Mouse (Mus musculus) liver, adult 2 months (tissue): ENCODE results near the gene Gps1. TPM values are rescaled to one million over a fixed set of nuclear protein-coding genes. Genes with fewer than 3 reads are reported as not detected.
"Not testable (repeated sequence)": the region's sequence is repeated elsewhere in the genome, so short reads cannot be mapped to it uniquely, and the experiment has no call there.

ENCODE experiments used
- DNase-seq: peaks from one replicate; pipeline ENCODE4 v3.0.0-alpha.2; 2011; ENCODE audit warnings: low read depth, low spot score; ENCODE audit errors: extremely low read depth
- H3K27ac ChIP-seq: fragments of 200-500 bp; replicated peaks from 2 replicates; pipeline ENCODE4 v1.5.1; 2012; ENCODE audit warnings: low read depth, mild to moderate bottlenecking, control low read depth, inconsistent platforms, low read length; ENCODE audit not compliant: insufficient read depth
- H3K27me3 ChIP-seq: fragments of 200-500 bp; 2 replicates; pipeline ENCODE4 v1.6.1; 2012; ENCODE audit warnings: mild to moderate bottlenecking, moderate library complexity, low read length, inconsistent platforms; ENCODE audit not compliant: control insufficient read depth, insufficient read depth
- H3K36me3 ChIP-seq: fragments of 200-500 bp; 2 replicates; pipeline ENCODE4 v1.6.1; 2012; ENCODE audit warnings: low read length, inconsistent platforms; ENCODE audit not compliant: control insufficient read depth, insufficient read depth
- H3K4me1 ChIP-seq: fragments of 200-500 bp; 2 replicates; pipeline ENCODE4 v1.6.1; 2011; ENCODE audit warnings: low read length; ENCODE audit not compliant: control insufficient read depth, insufficient read depth
- H3K4me3 ChIP-seq: fragments of 200-500 bp; 2 replicates; pipeline ENCODE4 v1.5.1; 2011; ENCODE audit warnings: low read depth, mild to moderate bottlenecking, control low read depth, low read length, moderate library complexity; ENCODE audit not compliant: insufficient read depth
- H3K79me2 ChIP-seq: fragments of 200-500 bp; 2 replicates; pipeline ENCODE4 v1.6.1; 2012; ENCODE audit warnings: inconsistent platforms, mild to moderate bottlenecking, low read length, moderate library complexity; ENCODE audit not compliant: control insufficient read depth, insufficient read depth
- H3K9ac ChIP-seq: fragments of 200-500 bp; 2 replicates; pipeline ENCODE4 v1.6.1; 2012; ENCODE audit warnings: low read depth, mild to moderate bottlenecking, control low read depth, inconsistent platforms, low read length
- CTCF ChIP-seq: fragments of 200-500 bp; IDR thresholded peaks from 2 replicates; pipeline ENCODE4 v1.5.1; 2011; ENCODE audit warnings: low read depth, low read length, control low read depth
- POLR2A ChIP-seq: fragments of 200-500 bp; IDR thresholded peaks from 2 replicates; pipeline ENCODE4 v1.6.1; 2011; ENCODE audit warnings: low read length, control low read depth; ENCODE audit not compliant: insufficient read depth; ENCODE audit errors: extremely low read depth
- WGBS: fragments of 180-500 bp; shearing (Covaris S2); methylation state at CpG from one replicate; pipeline ENCODE4 v1.1.7; 2018; 5-methylcytosine and 5-hydroxymethylcytosine counted together
- polyA plus RNA-seq: library from polyadenylated mRNA; depleted of rRNA; stranded (reverse); fragments of >200 nt; gene quantifications from 2 replicates; pipeline ENCODE4 v1.2.3, GENCODE M21; 2012
- total RNA-seq: library from RNA; depleted of rRNA; stranded (reverse); fragments of >200 nt; gene quantifications from 2 replicates; pipeline ENCODE4 v1.2.3, GENCODE M21; 2014

Gene Gps1
- total and polyA plus RNA-seq, 2 experiments, result 81.9 to 97.9 TPM

GRCm38 (mm10) chr11:120751606-120752005, 32.5 kb upstream of the Gps1 start:
- no peak overlapping the region for H3K27ac ChIP-seq
- H3K4me3 ChIP-seq, result no peak overlapping the region
- no peaks in the 10 kb centered on the region for H3K27me3 ChIP-seq
- no peaks in the 10 kb centered on the region for H3K36me3 ChIP-seq
- no peak for DNase-seq
- no peaks in the 10 kb centered on the region for H3K4me1 ChIP-seq
- no peaks in the 10 kb centered on the region for H3K79me2 ChIP-seq
- no peak overlapping the region for H3K9ac ChIP-seq
- TF ChIP-seq CTCF (no peak), POLR2A (no peak)
- 82% methylated on average over 4 of the region's 4 CpGs for WGBS

DNA sequence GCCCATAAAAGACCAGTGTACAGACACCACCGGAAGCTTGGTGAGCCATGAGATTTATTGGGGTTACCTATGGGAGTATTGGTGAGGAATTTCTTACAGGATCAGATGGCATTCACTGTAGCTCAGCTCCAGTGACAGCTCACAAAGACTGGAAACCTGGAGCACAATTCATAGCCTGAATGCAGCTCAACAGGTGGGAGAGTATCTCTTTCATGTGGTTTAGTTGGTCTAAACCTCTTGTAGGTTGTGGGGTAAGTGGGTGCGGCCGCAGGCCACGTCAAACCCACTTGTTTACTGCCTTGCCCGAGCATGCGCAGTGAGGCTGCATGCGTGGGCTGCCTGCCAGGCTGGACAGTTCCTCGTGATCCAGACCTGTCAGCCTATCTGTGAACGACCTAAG, 23.8 kb upstream of the Gps1 start:
- Histone ChIP-seq H3K4me3 (no peak overlapping the region), H3K36me3 (no peaks in the 10 kb centered on the region), H3K27ac (no peak overlapping the region), H3K79me2 (no peaks in the 10 kb centered on the region), H3K4me1 (no peaks in the 10 kb centered on the region), H3K27me3 (no peaks in the 10 kb centered on the region), H3K9ac (no peak overlapping the region)
- 91% methylated on average over 9 of the region's 9 CpGs for WGBS
- DNase-seq, result no peak
- TF ChIP-seq CTCF (no peak), POLR2A (no peak)

GRCm38 (mm10) chr11:120761811-120762671, 22.0 kb upstream of the Gps1 start:
- Histone ChIP-seq H3K4me3 (no peak overlapping the region), H3K27me3 (no peaks in the 10 kb centered on the region), H3K27ac (no peak overlapping the region), H3K36me3 (no peaks in the 10 kb centered on the region), H3K9ac (no peak overlapping the region), H3K79me2 (no peaks in the 10 kb centered on the region), H3K4me1 (no peaks in the 10 kb centered on the region)
- no peak for DNase-seq
- 78% methylated on average over 14 of the region's 14 CpGs for WGBS
- TF ChIP-seq POLR2A (no peak), CTCF (no peak)

DNA sequence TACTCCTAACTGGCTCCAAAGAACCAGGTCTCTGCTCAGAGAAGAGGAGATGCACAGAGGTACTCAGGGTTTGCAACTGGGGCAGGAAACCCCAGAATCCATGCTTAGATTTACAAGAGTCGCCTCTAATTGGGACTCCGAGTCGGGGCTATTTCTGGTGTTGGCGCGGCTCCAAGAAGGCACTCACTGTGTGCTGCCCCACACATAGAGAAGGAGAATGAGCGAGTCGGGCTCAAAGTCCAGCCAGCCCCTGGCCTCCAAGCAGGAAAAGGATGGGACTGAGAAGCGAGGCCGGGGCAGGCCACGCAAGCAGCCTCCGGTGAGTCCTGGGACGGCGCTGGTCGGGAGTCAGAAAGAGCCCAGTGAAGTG, 21.4 kb upstream of the Gps1 start, which contains the start of gene Hmga1b:
TSS of gene Hmga1b (plus strand) at position 123 of the 370 bp plus-strand sequence.
- H3K9ac ChIP-seq, H3K79me2 ChIP-seq, H3K27ac ChIP-seq, DNase-seq, H3K4me3 ChIP-seq, H3K4me1 ChIP-seq, H3K36me3 ChIP-seq, H3K27me3 ChIP-seq: not testable (repeated sequence)
- 31% methylated on average over 14 of the region's 14 CpGs for WGBS

GRCm38 (mm10) chr11:120763121-120763999, 20.7 kb upstream of the Gps1 start:
- H3K36me3 ChIP-seq, H3K79me2 ChIP-seq, H3K4me3 ChIP-seq, DNase-seq, H3K9ac ChIP-seq, H3K4me1 ChIP-seq, H3K27me3 ChIP-seq, H3K27ac ChIP-seq: not testable (repeated sequence)
- WGBS, result 37% methylated on average over 11 of the region's 23 CpGs

DNA sequence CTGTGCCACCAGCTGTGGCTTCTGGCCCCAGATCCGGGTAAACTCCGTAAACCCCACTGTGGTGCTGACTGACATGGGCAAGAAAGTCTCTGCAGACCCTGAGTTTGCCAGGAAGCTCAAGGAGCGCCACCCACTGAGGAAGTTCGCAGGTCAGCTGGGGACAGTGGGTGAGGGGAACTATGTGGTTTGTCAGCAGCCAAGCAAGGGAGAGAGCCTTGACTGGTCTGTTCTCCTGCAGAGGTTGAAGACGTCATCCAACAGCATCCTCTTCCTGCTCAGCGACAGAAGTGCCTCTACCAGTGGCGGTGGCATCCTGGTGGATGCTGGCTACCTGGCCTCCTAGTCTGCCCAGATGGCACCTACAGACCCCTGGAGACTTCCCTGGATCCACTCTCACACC, 17.0 kb upstream of the Gps1 start:
- not testable (repeated sequence) for H3K9ac ChIP-seq, H3K36me3 ChIP-seq, DNase-seq, H3K27ac ChIP-seq, H3K4me1 ChIP-seq, H3K27me3 ChIP-seq, H3K4me3 ChIP-seq, H3K79me2 ChIP-seq
- WGBS, result 58% methylated on average over 3 of the region's 7 CpGs
